ENCODE assay signal across 8 mouse cellular contexts in the genomic region with DNA sequence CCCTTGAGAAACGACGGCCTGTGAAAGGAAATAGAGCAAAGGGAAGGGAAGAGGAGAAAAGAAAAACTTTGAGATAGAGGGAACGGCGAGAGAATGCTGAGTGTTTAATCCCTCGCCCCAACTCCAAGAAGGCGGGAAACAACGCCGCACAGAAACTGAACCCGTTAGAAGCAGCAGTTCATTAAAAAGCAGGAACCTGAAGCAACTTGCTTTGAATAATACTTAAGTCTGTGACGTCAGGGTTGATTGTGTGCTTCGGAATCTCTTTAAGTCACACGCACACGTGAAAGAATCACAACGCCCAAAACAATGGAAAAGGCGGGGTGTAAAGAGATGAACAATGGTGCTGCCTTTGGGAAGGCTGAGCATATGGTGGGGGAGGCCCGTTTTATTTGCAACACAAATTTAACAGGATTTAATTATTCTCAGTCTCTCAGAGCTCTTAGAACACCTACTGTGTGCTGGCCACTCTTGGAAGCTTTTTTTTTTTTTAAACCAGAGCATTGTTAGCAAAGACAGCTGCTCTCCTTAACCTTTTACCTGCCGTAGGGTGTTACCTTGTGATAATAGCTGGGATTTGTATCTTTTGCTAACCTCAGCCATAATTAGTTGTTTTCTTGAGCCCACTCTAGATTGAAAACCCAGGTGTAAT. TPM values are rescaled to one million over a fixed set of nuclear protein-coding genes. Genes with fewer than 3 reads are reported as not detected.
DNase-seq lines count a peak whose midpoint lies in the region; ATAC-seq and TF ChIP-seq lines count a peak whose summit lies in the region.

A gene (minus strand): TSS at position 213 of the 652 bp plus-strand sequence.

- peaks cover 11% of the 10 kb centered on the region for H3K36me3 ChIP-seq in embryonic facial prominence, embryonic 13.5 days
- H3K36me3 ChIP-seq in heart, postnatal 0 days (replicated peaks; ENCODE audit: control insufficient read depth, insufficient read depth, low read length), result no peaks in the 10 kb centered on the region
- H3K36me3 ChIP-seq in midbrain, embryonic 13.5 days, result peaks cover 8% of the 10 kb centered on the region

- intact Hi-C loops in left cerebral cortex, postnatal 25 days (cut with DNase I), result no loop called here

- no peaks in the 10 kb centered on the region for H3K9me3 ChIP-seq in embryonic facial prominence, embryonic 13.5 days
- H3K9me3 ChIP-seq in heart, postnatal 0 days (replicated peaks; ENCODE audit: control insufficient read depth, low read length), result no peaks in the 10 kb centered on the region
- H3K9me3 ChIP-seq in midbrain, embryonic 13.5 days, result no peaks in the 10 kb centered on the region

- 2% methylated on average over 17 of the region's 17 CpGs for WGBS in embryonic facial prominence, embryonic 13.5 days
- 3% methylated on average over 17 of the region's 17 CpGs for WGBS in heart, postnatal 0 days
- under 1% methylated on average over 17 of the region's 17 CpGs for WGBS in midbrain, embryonic 13.5 days

- no peaks in the 10 kb centered on the region for H3K27me3 ChIP-seq in embryonic facial prominence, embryonic 13.5 days
- no peaks in the 10 kb centered on the region for H3K27me3 ChIP-seq in heart, postnatal 0 days (ENCODE audit: control insufficient read depth, insufficient read depth, low read length)
- no peaks in the 10 kb centered on the region for H3K27me3 ChIP-seq in midbrain, embryonic 13.5 days

- H3K4me3 ChIP-seq in embryonic facial prominence, embryonic 13.5 days, result peak within 1 kb of the TSS; percentile 70
- H3K4me3 ChIP-seq in heart, postnatal 0 days (ENCODE audit: low read depth, low read length), result peak within 1 kb of the TSS; percentile 91
- peak within 1 kb of the TSS; percentile 76 for H3K4me3 ChIP-seq in midbrain, embryonic 13.5 days (replicated peaks)

- peaks cover 22% of the 10 kb centered on the region for H3K4me1 ChIP-seq in embryonic facial prominence, embryonic 13.5 days
- H3K4me1 ChIP-seq in heart, postnatal 0 days (ENCODE audit: control insufficient read depth, insufficient read depth), result peaks cover 14% of the 10 kb centered on the region
- peaks cover 41% of the 10 kb centered on the region for H3K4me1 ChIP-seq in midbrain, embryonic 13.5 days (replicated peaks)

- TF ChIP-seq CTCF in heart, postnatal 0 days (IDR thresholded peaks at IDR 0.05; ENCODE audit: low read depth), result no peak

- no peak for TF ChIP-seq EP300 in heart, postnatal 0 days (IDR thresholded peaks at IDR 0.05; ENCODE audit: low read depth)

- DNase-seq in kidney, adult 11 months, result peak; percentile 20
- DNase-seq in kidney, postnatal 14 days, result no peak
- DNase-seq in MEL-GATA-1-ER (ENCODE audit: extremely low read depth, low read depth), result peak; percentile 54
- DNase-seq in heart, postnatal 0 days (ENCODE audit: low spot score), result peak; percentile 41
- DNase-seq in left cerebral cortex, postnatal 25 days (ENCODE audit: low spot score in 2 of 2), result peak in 1 of 2 experiments; percentile 25
- no peak for DNase-seq in urinary bladder, postnatal 25 days (ENCODE audit: low spot score)

- peak within 1 kb of the TSS; percentile 98 for H3K27ac ChIP-seq in embryonic facial prominence, embryonic 13.5 days
- H3K27ac ChIP-seq in heart, postnatal 0 days (ENCODE audit: low read depth), result peak within 1 kb of the TSS; percentile 77
- H3K27ac ChIP-seq in midbrain, embryonic 13.5 days, result peak within 1 kb of the TSS; percentile 98

- peak within 1 kb of the TSS; percentile 73 for H3K4me2 ChIP-seq in embryonic facial prominence, embryonic 13.5 days
- H3K4me2 ChIP-seq in heart, postnatal 0 days (ENCODE audit: low read depth, low read length), result peak within 1 kb of the TSS; percentile 83
- H3K4me2 ChIP-seq in midbrain, embryonic 13.5 days (replicated peaks), result peak within 1 kb of the TSS; percentile 82

- ATAC-seq in embryonic facial prominence, embryonic 13.5 days (ENCODE audit: insufficient number of reproducible peaks, insufficient read depth, low FRiP score, low TSS enrichment, low read depth), result no peak
- ATAC-seq in heart, postnatal 0 days (ENCODE audit: insufficient read depth, low read depth), result 0 out of 2 replicates have a peak, but pooled peaks have one; percentile 12
- ATAC-seq in midbrain, embryonic 13.5 days, result peak; percentile 58

- peak within 1 kb of the TSS; percentile 84 for H3K9ac ChIP-seq in embryonic facial prominence, embryonic 13.5 days
- peak within 1 kb of the TSS; percentile 73 for H3K9ac ChIP-seq in heart, postnatal 0 days (replicated peaks; ENCODE audit: low read depth, low read length)
- H3K9ac ChIP-seq in midbrain, embryonic 13.5 days (replicated peaks), result peak within 1 kb of the TSS; percentile 83

RNA-seq across cellular contexts. Expression of the gene that starts here (rescaled TPM):
- 24.5 and 25.8 TPM in 2 replicates for polyA plus RNA-seq in embryonic facial prominence, embryonic 13.5 days (2015; fragmentation: Nextera tagmentation; extraction: Ambion mirVana)
- total RNA-seq in heart, postnatal 0 days (2014; rRNA removed; ENCODE audit: low replicate concordance), result 19.6 TPM in 2 replicates
- polyA plus RNA-seq in heart, postnatal 0 days (2015; fragmentation: Nextera tagmentation; extraction: Ambion mirVana), result 4.3 and 4.6 TPM in 2 replicates
- 10 to 100 TPM; 56.8 to 64.7 TPM for total RNA-seq in left cerebral cortex, postnatal 25 days (2021)
- polyA plus RNA-seq in midbrain, embryonic 13.5 days (2015; fragmentation: Nextera tagmentation; extraction: Ambion mirVana), result 37.7 and 39.0 TPM in 2 replicates

Comparison
In these comparisons a context has a peak if more than half of its experiments do, and no peak if none do; other contexts are left out.
1. DNase-seq: peak in kidney, adult 11 months (single experiment), MEL-GATA-1-ER (single experiment) and heart, postnatal 0 days (single experiment); none in kidney, postnatal 14 days (single experiment) and urinary bladder, postnatal 25 days (single experiment).
2. Peak in every context shown above with its lines, with median percentiles within 50 percentile points of each other: H3K27ac ChIP-seq, H3K4me2 ChIP-seq, H3K4me3 ChIP-seq and H3K9ac ChIP-seq.